Mouse (Mus musculus): ENCODE measurements around the gene Grip1. TPM values are rescaled to one million over a fixed set of nuclear protein-coding genes. Genes with fewer than 3 reads are reported as not detected.

The Grip1 gene
- total and polyA plus RNA-seq, 2 experiments = under 0.01 to 0.02 TPM

DNA sequence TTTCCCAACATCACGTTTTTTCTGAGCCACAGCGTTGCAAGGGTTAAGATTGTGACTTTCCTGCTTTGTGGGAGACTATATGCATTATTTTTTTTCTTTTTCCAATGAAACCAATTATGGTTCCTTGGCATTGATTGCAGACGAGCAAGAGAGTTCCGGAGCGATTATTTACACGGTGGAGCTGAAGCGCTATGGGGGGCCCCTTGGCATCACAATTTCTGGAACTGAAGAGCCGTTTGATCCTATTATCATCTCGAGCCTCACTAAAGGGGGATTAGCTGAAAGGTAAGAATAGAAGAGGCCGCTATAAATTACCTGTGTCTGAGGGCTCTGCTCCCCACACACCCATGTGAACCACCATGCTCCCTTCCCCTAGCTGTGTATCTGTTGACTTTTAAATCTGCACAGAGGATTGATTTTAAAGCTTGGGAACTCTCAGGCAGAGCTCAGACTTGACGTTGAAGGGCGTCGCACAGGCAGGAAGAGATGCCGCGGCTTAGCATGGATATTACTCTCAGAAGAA is 581.6 kb downstream of the Grip1 start:
- Histone ChIP-seq H3K4me3 (ENCODE audit: insufficient read depth, low read depth, low read length) (no peak overlapping the region), H3K36me3 (ENCODE audit: control insufficient read depth, insufficient read depth, low read length) (no peaks in the 10 kb centered on the region), H3K4me1 (ENCODE audit: control insufficient read depth, insufficient read depth, low read length) (no peaks in the 10 kb centered on the region), H3K9ac (ENCODE audit: low read depth, low read length) (no peak overlapping the region), H3K27me3 (ENCODE audit: control insufficient read depth, insufficient read depth, low read length) (no peaks in the 10 kb centered on the region), H3K79me2 (ENCODE audit: control insufficient read depth, insufficient read depth, low read length) (no peaks in the 10 kb centered on the region), H3K27ac (replicated peaks; ENCODE audit: insufficient read depth, low read depth, low read length) (no peak overlapping the region)
- 66% methylated on average over 15 of the region's 15 CpGs for WGBS
- no peak for DNase-seq (ENCODE audit: extremely low read depth, low read depth, low spot score)
- TF ChIP-seq CTCF (IDR thresholded peaks at IDR 0.05; ENCODE audit: low read depth, low read length) = no peak
- no peak for TF ChIP-seq POLR2A (IDR thresholded peaks at IDR 0.05; ENCODE audit: extremely low read depth, insufficient read depth, low read length)

DNA sequence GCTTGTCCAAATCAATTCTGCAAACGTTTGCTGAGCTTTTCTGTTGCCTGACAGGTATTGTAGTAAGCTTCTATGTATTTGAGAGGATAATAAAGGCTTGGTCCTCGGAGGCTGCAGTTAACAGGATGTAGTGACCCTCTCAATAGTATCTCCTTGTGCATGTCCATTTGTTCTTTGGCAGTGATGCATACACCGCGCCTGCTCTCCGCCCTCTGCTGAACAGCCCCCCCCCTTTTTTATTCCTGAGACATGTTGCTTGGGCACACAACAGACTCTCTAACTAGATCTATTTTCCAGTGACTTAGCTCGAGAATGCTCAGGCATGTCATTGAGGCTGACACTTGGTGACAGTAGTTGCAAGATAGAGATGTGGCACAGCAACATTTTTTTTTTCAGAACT is 582.2 kb downstream of the Grip1 start:
- Histone ChIP-seq H3K4me3 (ENCODE audit: insufficient read depth, low read depth, low read length) (no peak overlapping the region), H3K36me3 (ENCODE audit: control insufficient read depth, insufficient read depth, low read length) (no peaks in the 10 kb centered on the region), H3K9ac (ENCODE audit: low read depth, low read length) (no peak overlapping the region), H3K27ac (replicated peaks; ENCODE audit: insufficient read depth, low read depth, low read length) (no peak overlapping the region), H3K79me2 (ENCODE audit: control insufficient read depth, insufficient read depth, low read length) (no peaks in the 10 kb centered on the region), H3K4me1 (ENCODE audit: control insufficient read depth, insufficient read depth, low read length) (no peaks in the 10 kb centered on the region), H3K27me3 (ENCODE audit: control insufficient read depth, insufficient read depth, low read length) (no peaks in the 10 kb centered on the region)
- no peak for DNase-seq (ENCODE audit: extremely low read depth, low read depth, low spot score)
- 78% methylated on average over 6 of the region's 6 CpGs for WGBS
- no peak for TF ChIP-seq CTCF (IDR thresholded peaks at IDR 0.05; ENCODE audit: low read depth, low read length)
- no peak for TF ChIP-seq POLR2A (IDR thresholded peaks at IDR 0.05; ENCODE audit: extremely low read depth, insufficient read depth, low read length)

DNA sequence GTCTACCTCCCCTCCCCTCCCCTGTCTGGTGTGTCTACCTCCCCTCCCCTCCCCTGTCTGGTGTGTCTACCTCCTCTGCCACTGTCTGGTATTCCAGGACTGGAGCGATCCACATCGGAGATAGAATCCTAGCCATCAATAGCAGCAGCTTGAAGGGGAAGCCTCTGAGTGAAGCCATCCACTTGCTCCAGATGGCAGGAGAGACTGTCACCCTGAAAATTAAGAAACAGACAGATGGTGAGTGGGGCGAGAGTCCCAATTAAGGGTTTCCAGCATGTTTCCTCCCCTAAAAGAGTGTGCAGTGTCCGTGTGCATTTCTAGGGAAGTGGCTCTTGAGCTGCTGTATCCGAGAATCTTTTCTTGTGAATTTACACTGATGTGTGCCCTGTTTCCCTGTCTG is 584.6 kb downstream of the Grip1 start:
- no peaks in the 10 kb centered on the region for H3K79me2 ChIP-seq (ENCODE audit: control insufficient read depth, insufficient read depth, low read length)
- WGBS = 96% methylated on average over 5 of the region's 5 CpGs
- H3K4me1 ChIP-seq (ENCODE audit: control insufficient read depth, insufficient read depth, low read length) = no peaks in the 10 kb centered on the region
- no peak for DNase-seq (ENCODE audit: extremely low read depth, low read depth, low spot score)
- H3K4me3 ChIP-seq (ENCODE audit: insufficient read depth, low read depth, low read length) = no peak overlapping the region
- H3K36me3 ChIP-seq (ENCODE audit: control insufficient read depth, insufficient read depth, low read length) = no peaks in the 10 kb centered on the region
- H3K9ac ChIP-seq (ENCODE audit: low read depth, low read length) = no peak overlapping the region
- no peak overlapping the region for H3K27ac ChIP-seq (replicated peaks; ENCODE audit: insufficient read depth, low read depth, low read length)
- TF ChIP-seq CTCF (IDR thresholded peaks at IDR 0.05; ENCODE audit: low read depth, low read length) (no peak), POLR2A (IDR thresholded peaks at IDR 0.05; ENCODE audit: extremely low read depth, insufficient read depth, low read length) (no peak)
- no peaks in the 10 kb centered on the region for H3K27me3 ChIP-seq (ENCODE audit: control insufficient read depth, insufficient read depth, low read length)

DNA sequence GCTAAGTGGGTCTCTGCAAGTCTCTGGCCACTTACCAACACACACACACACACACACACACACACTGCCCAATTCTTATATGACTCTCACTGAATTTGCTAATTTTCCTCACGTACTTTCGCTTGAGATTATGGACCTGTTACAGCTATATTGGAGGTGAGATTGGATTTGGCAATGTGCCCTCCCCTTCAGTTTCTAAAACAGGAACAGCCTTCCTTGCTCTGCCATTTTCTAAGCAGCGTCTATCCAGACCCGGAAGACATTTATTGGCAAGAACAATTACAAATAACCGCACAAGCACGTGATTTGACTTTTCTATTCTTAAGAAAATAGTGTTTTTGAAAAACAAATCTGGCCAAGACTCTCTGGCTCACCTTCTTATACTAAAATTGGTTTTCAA is 590.6 kb downstream of the Grip1 start:
- no peak overlapping the region for H3K27ac ChIP-seq (replicated peaks; ENCODE audit: insufficient read depth, low read depth, low read length)
- no peak for DNase-seq (ENCODE audit: extremely low read depth, low read depth, low spot score)
- no peaks in the 10 kb centered on the region for H3K36me3 ChIP-seq (ENCODE audit: control insufficient read depth, insufficient read depth, low read length)
- no peaks in the 10 kb centered on the region for H3K79me2 ChIP-seq (ENCODE audit: control insufficient read depth, insufficient read depth, low read length)
- no peak overlapping the region for H3K9ac ChIP-seq (ENCODE audit: low read depth, low read length)
- H3K4me3 ChIP-seq (ENCODE audit: insufficient read depth, low read depth, low read length) = no peak overlapping the region
- H3K4me1 ChIP-seq (ENCODE audit: control insufficient read depth, insufficient read depth, low read length) = no peaks in the 10 kb centered on the region
- no peak for TF ChIP-seq CTCF (IDR thresholded peaks at IDR 0.05; ENCODE audit: low read depth, low read length)
- TF ChIP-seq POLR2A (IDR thresholded peaks at IDR 0.05; ENCODE audit: extremely low read depth, insufficient read depth, low read length) = no peak
- H3K27me3 ChIP-seq (ENCODE audit: control insufficient read depth, insufficient read depth, low read length) = no peaks in the 10 kb centered on the region
- 92% methylated on average over 6 of the region's 6 CpGs for WGBS

DNA sequence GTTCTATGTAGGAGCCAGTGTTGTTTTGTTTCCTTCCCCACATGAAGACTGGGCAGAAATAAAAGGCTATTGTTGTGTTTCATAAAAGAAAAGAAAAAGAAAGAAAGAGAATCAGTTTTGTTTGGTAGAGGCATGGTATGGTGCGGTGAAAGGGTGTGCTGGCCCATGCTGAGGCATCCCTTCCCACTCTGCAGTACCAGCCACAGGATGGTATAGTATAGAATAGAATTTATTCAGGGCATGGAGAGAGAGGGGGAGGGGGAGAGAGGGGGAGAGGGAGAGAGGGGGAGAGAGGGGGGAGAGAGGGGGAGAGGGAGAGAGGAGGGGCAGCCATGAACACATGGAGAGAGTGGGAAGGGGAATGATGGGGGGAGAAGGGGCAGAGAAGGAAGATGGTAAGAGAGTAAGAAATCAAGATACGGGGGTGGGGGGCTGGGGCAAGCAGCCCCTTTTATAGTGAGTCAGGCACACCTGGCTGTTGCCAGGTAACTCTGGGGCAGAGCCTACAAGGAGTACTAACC is 591.1 kb downstream of the Grip1 start:
- Histone ChIP-seq H3K9ac (ENCODE audit: low read depth, low read length) (no peak overlapping the region), H3K36me3 (ENCODE audit: control insufficient read depth, insufficient read depth, low read length) (no peaks in the 10 kb centered on the region), H3K27ac (replicated peaks; ENCODE audit: insufficient read depth, low read depth, low read length) (no peak overlapping the region), H3K79me2 (ENCODE audit: control insufficient read depth, insufficient read depth, low read length) (no peaks in the 10 kb centered on the region), H3K4me3 (ENCODE audit: insufficient read depth, low read depth, low read length) (no peak overlapping the region), H3K4me1 (ENCODE audit: control insufficient read depth, insufficient read depth, low read length) (no peaks in the 10 kb centered on the region), H3K27me3 (ENCODE audit: control insufficient read depth, insufficient read depth, low read length) (no peaks in the 10 kb centered on the region)
- 97% methylated on average over 2 of the region's 2 CpGs for WGBS
- no peak for TF ChIP-seq CTCF (IDR thresholded peaks at IDR 0.05; ENCODE audit: low read depth, low read length)
- DNase-seq (ENCODE audit: extremely low read depth, low read depth, low spot score) = no peak

DNA sequence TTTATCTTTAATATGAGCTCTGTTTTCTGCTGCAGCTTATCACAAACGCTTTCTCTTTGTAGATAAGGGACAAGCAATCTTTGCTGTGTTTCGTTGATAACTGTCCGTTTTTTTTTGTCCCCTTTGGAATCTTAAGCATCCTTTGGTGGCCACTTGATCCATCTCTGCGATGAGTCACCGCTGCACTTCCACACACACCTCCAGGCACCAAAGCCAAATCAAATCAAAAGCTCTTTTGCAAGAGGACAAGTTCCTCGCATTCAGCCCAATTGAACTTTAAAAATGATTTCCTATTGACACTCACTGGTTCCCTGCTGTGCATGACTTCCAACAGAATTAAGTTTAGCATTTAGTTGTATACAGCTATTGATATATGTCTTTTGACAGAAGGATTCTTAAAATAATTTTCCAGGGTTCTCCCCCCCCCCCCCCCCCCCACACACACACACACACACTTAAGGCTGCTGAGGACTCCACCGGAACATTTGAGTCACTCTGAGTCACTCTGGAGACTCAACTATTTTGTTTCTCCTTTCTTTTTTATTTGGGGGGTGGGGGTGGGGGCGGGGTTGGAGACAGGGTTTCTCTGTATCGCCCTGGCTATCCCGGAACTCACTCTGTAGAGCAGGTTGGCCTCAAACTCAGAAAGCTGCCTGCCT is 607.1 kb downstream of the Grip1 start:
- DNase-seq (ENCODE audit: extremely low read depth, low read depth, low spot score) = peak; percentile 10
- 51% methylated on average over 10 of the region's 10 CpGs for WGBS
- no peaks in the 10 kb centered on the region for H3K4me1 ChIP-seq (ENCODE audit: control insufficient read depth, insufficient read depth, low read length)
- H3K4me3 ChIP-seq (ENCODE audit: insufficient read depth, low read depth, low read length) = no peak overlapping the region
- H3K27me3 ChIP-seq (ENCODE audit: control insufficient read depth, insufficient read depth, low read length) = no peaks in the 10 kb centered on the region
- H3K27ac ChIP-seq (replicated peaks; ENCODE audit: insufficient read depth, low read depth, low read length) = no peak overlapping the region
- no peaks in the 10 kb centered on the region for H3K79me2 ChIP-seq (ENCODE audit: control insufficient read depth, insufficient read depth, low read length)
- TF ChIP-seq POLR2A (IDR thresholded peaks at IDR 0.05; ENCODE audit: extremely low read depth, insufficient read depth, low read length) = no peak
- TF ChIP-seq CTCF (IDR thresholded peaks at IDR 0.05; ENCODE audit: low read depth, low read length) = no peak
- no peak overlapping the region for H3K9ac ChIP-seq (ENCODE audit: low read depth, low read length)
- H3K36me3 ChIP-seq (ENCODE audit: control insufficient read depth, insufficient read depth, low read length) = no peaks in the 10 kb centered on the region

All from liver, adult 2 months (tissue).